Mouse (Mus musculus): ENCODE measurements around the gene Pcsk4.
"Not testable (repeated sequence)": the region's sequence is repeated elsewhere in the genome, so short reads cannot be mapped to it uniquely, and the experiment has no call there.

Pcsk4 gene

GRCm38 (mm10) chr10:80347514-80347967, 18.2 kb upstream of the Pcsk4 start:
- no peak for DNase-seq

GRCm38 (mm10) chr10:80345929-80346328, 16.6 kb upstream of the Pcsk4 start:
- DNase-seq, result not testable (repeated sequence)

- no peak for DNase-seq
Measured at GRCm38 (mm10) chr10:80345122-80345521, 15.8 kb upstream of the Pcsk4 start.

DNA sequence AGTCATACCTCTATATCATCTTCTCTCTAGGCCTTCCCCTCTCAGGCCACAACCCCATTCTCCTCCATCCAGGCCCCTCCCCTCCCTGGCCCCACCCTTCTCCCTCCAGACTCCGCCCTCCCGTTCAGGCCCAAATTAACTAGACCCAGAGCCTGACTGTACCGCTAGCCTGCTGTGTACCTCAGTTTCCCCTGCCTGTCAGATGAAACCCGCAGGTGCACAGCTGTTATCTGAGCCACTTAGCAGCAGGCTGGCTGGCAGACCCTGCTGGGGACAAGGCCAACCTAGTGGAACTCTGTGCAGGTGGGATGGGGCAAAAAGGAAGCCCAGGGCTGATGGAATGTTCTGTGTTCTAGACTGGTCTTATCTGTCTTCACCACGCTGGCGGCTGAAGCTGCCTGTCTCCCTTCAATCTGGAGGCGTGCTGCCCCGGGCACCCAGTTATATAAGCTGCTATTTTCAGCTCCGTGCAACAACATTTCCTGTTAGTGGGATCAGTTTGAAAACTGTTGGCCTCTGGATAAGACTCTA, 14.9 kb upstream of the Pcsk4 start:
- no peak for DNase-seq

DNA sequence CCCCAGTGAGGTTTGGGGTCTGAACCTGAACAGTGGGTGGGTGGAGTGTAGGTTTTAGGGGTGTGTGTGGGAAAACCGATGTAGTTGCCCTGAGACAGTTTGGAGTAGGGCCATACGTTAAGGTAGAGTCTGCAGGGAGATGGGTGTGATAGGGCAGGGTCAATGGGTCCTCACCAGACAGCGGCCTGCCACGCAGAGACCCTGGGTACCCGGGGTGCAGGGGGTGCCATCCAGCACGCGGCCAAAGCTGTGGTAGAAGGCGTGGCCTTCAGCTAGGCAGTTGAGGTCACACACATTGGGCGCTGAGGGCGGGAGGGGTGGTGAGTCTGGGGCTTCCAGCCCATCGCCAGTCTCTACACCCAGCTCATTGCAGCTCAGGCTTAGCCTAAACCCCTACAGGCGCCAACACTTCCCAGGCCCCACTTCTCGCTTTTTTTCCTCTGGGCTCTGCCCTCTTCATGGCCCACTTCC, 14.2 kb upstream of the Pcsk4 start:
- DNase-seq, result no peak

GRCm38 (mm10) chr10:80342749-80343424, 13.6 kb upstream of the Pcsk4 start:
- no peak for DNase-seq

- no peak for DNase-seq
Measured at GRCm38 (mm10) chr10:80342305-80342748, 13.0 kb upstream of the Pcsk4 start.

- no peak for DNase-seq
Measured at GRCm38 (mm10) chr10:80341491-80342304, 12.4 kb upstream of the Pcsk4 start.

DNA sequence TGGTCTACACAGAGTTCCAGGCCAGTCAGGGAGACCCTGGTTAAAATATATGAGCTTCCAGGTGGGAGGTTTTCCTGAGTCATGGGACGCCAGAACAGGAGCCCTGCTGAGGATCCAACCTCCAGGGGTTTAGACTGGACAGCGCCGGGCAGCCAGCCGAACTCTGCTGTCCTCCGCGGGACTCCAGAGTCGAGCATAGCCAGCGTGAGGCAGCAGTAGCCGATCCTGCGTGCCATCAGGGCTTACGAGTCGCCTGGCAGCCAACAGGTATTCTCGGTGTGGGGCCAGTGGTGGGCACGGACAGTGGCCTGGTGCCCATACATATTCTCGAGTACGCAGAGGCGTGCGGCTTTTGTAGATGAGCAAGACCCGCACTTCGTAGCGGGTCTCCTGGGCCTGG, 11.7 kb upstream of the Pcsk4 start:
- DNase-seq, result no peak

GRCm38 (mm10) chr10:80339941-80340750, 10.8 kb upstream of the Pcsk4 start:
- peak; percentile 90 to 93 for DNase-seq

- DNase-seq, result no peak
Measured at GRCm38 (mm10) chr10:80336263-80336662, 7.0 kb upstream of the Pcsk4 start.

DNA sequence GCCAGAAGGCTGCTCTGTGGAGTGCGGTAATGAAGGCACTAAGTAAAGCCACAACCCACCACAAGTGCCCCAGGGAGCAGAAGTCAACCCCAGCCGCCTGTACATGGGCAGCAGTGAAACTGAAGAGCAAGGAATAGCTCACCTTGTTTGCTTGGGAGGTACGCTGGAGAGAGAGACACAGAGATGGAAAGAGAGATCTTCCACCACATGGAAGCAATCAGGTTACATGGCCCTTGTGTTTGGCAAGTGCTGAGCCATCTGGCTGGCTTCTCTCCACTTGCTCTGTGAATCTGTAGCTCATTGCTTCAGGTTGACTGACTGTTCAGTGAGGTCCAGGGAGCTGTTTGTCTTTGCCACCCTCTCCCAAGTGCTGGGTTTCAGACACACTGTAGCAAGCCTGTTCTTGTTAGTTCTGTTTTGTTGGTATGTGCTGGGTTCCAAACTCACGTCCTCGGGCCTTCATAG, 3.3 kb upstream of the Pcsk4 start:
- DNase-seq, result peak; percentile 65 to 67

DNA sequence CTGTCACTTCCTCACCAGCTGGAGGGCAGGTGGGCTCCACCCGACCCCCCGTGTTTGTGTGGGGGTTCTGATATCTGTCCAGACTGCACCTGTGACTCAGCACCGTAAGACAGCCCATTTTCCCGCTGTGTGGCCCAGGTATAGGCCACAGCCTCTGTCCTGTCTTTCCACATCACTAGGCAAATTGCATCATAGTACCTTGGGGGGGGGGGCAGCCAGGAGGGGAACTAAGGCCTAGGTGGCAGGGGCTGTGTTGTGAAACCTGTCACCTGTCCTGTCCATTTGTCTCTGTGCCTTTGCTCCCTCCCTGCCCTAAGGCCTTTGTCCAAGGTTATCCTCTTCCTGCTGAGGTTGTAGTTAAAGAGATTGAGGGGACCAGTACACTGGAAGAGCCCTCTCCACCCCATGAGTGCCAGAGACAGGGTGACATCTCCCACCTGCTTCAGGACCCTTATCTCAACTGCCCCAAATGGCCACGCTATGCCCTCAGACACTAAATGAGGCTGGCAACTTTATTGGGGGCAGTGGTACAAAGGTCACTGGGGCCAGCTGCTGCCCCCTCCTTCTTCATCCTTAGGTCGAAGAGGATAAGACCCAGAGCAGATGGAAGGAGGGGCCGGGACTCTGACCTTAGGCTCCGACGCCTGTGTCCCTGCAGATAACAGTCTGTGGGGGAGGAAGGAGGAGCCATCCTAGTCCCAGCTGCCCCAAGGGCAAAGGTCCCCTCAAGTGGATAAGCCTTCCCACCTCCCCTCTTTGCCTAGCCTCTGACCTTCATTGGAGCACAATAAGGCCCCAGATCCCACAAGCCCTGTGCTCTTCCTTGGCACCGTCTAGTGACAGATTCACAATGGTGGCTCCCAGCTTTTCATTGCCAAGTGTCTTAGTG, 2.6 kb upstream of the Pcsk4 start:
- no peak for DNase-seq

DNA sequence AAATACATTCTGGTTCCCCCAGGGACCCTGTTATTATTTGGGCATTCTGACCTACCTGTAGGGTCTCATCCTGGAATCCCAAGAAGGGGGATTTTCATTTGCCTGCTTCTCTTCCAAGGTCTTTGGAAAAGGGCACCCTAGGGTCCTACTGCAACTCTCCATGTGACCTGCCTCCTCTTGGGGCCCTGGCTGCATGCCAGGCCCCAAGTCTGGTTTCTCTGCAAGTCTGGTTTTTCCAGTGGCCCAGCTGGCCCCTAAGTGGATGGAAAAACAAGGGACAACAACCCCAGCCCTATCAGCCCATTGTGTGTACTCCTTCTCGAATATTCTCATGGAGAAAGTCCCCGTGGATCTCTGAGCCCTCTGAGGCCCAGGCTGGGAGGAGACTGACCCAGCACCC, 1.6 kb upstream of the Pcsk4 start:
- DNase-seq, result no peak

- DNase-seq, result no peak
Measured at GRCm38 (mm10) chr10:80330084-80330483, 786 bp upstream of the Pcsk4 start.

GRCm38 (mm10) chr10:80325045-80325444, 4.3 kb downstream of the Pcsk4 start:
- DNase-seq, result peak in 1 of 2 experiments; percentile 44

- DNase-seq, result peak in 1 of 2 experiments; percentile 37
Measured at GRCm38 (mm10) chr10:80324120-80325037, 4.9 kb downstream of the Pcsk4 start.

DNA sequence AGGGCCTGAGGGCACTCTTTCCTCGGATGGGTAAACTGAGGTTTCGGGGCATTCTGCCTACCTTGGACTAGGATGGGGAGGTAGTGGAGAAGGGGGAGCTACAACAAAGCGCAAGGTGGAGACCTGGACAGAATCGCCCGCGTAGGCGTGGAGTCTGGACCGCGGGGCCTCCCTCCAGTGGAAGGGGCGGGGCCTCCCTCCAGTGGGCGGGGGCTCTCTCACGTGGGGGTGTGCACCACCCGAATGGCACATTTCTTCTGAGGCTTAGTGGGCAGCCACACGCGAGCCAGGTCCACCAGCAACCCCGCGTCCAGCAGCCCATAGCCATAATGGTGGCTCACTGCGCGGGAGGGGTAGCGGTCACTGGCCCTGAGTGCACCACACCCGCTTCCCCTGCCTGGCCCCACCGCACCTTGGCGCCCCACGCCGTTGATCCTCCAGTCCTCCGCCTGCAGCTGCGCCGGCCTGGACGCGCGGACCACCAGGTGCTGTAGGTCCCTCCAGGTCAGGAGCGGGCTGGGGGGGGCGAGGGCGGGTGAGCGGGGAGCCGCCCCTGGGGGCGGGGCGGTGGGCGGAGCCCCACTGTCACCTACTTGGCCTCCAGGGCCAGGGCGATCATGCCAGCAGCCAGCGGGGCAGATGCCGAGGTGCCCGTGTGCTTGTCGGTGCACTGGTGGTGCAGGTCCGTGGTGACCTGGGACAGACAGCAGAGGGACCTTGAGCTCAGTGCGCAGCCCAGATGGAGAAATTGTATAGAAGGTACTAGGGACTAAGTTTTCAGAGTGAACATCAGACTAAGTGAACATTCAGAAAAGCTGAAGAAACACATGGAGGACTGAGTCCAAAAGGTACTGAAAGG, 5.8 kb downstream of the Pcsk4 start:
- DNase-seq, result peak; percentile 73 to 84

- peak; percentile 46 to 57 for DNase-seq
Measured at GRCm38 (mm10) chr10:80322811-80323211, 6.5 kb downstream of the Pcsk4 start.
